Mouse (Mus musculus) inflammation-experienced regulatory T-cells, adult 6 months (primary cell): ENCODE measurements around the gene Fam213a. TPM values are rescaled to one million over a fixed set of nuclear protein-coding genes. Genes with fewer than 3 reads are reported as not detected.

ENCODE experiments used
- ATAC-seq: one replicate; pipeline ENCODE4 v1.8.0; 2017
- polyA plus RNA-seq, 3 experiments: library from polyadenylated mRNA; unstranded; fragments of 100-300 nt; shearing (Covaris generic); gene quantifications; one replicate each; pipeline ENCODE4 v1.2.1; 2017

The Fam213a gene
- polyA plus RNA-seq, 3 experiments from 2014 or later, result 8.0 to 9.7 (median 8.3) TPM

- no peak for ATAC-seq
Measured at GRCm38 (mm10) chr14:40962365-40963290, 51.0 kb downstream of the Fam213a start.

GRCm38 (mm10) chr14:40960237-40960636 is 53.4 kb downstream of the Fam213a start:
- no peak for ATAC-seq

DNA sequence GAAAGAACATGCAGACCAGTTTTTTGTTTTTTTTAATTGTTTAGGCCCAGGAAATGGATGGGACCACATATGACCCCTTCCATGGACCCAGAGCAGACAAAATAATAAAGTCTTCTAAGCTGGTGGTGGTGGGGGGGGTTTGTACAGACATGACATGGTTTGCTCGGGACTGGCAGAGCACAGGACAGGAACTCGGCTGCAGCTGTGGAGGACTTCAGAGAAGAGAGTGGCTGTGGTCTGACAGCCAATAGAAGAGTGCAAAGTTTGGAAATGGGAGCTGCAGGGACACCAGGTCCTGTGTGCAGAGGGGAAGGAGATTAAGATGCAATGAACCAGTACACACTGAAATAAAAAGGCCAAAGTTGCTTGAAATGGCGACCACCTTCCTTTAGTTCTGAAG is 54.0 kb downstream of the Fam213a start:
- no peak for ATAC-seq

DNA sequence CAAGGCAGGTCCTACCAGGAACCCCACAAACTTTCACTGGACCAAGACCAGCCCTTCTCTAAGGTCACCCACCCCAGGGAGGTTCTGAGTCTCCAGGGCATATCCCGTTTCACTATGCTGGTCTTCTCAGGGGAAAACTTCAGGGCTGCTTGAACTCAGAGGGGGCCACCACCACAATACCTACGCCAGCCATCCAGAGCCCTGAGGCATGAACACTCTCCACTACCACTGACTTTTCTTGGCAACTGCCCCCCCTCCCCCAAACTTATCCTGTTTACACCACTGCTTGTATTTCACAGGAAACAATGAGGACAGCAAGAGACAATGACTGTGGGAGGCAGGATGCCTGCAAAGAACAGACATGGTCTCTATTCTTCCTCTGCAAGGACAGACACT is 54.6 kb downstream of the Fam213a start:
- ATAC-seq, result peak; percentile 74

DNA sequence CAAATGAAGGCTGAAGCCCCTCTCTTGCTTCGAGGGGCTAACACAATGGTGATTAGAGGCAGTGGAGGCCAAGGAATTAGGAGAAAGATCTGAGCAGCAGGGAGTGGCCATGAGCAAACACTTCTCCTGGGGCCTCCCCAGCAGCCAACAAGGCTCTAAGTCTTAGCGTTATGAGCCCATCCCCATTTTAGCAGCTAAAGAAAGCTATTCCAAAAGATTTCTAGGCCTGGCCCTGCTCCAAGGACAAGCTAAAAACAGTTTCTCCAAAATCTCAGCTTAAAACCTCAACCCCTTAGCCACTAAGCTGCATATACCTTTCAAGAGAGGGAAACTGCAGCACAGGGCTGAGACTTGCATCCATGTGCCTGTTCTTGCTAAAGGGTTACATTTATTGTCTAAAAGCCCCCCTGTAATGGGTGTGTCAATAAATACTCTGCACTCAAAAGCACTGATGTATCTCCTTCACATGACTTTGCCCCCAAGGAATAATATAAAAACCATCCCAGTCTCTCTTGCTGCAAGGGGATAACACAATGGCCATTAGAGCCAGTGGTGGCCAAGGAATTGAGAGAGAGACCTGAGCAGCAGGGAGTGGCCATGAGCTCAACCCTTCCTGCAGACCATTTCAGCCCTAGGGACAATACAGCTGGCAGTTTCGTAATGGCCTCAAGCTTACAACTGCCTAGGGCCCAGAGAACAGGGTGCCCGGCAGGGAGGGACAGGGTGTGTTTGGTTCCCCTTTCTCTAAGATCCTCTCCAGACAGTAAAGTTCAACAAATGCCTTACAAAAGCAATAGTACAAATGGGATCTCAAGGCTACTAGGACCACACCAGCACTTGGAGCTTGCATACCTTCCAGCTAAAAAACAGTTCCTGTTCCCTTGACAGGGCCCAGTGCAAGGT is 55.3 kb downstream of the Fam213a start:
- ATAC-seq, result no peak

GRCm38 (mm10) chr14:40957607-40958006 is 56.0 kb downstream of the Fam213a start:
- no peak for ATAC-seq

GRCm38 (mm10) chr14:40956252-40957146 is 57.1 kb downstream of the Fam213a start:
- peak; percentile 44 for ATAC-seq

- no peak for ATAC-seq
Measured at GRCm38 (mm10) chr14:40955596-40956251, 57.9 kb downstream of the Fam213a start.

DNA sequence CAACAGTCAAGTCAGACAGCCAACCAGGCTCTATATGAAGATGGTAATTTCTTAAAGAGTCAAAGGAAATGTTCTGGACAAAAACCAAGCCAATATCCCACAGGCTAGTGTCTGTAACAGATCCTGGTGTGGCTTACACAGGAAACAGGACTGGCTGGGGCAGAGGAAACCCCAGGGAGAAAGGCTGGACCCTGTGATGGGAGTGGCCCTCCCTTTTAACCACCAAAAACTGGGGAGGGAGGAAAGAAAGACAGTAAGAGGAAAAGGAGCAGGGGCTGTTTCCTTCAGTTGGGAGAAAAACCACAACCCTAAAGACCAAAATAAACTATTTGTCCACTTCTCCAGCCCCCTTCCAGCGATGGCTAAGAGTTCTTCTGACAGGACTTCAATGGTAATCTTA is 58.4 kb downstream of the Fam213a start:
- no peak for ATAC-seq

- no peak for ATAC-seq
Measured at GRCm38 (mm10) chr14:40953381-40953780, 60.2 kb downstream of the Fam213a start.

GRCm38 (mm10) chr14:40952715-40953114 is 60.9 kb downstream of the Fam213a start:
- no peak for ATAC-seq

DNA sequence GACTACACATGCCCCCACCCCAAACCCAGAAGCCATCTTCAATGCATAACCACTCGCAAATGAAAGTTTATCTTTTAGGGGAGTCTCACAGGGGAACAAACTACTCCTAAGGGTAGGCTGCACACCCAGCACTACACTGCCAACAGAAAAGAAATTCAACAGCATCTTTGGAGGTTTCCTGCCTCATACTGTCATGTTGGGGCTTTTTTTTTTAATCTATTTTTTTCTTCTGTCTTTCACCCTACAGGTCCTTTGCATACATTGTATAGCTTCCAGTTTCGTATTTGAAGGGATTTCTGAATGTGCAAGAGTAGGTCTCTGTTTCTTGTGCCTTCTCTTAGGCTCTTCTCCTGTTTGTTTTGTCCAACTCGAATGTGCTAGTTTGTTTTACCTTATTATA is 61.3 kb downstream of the Fam213a start:
- ATAC-seq, result no peak

GRCm38 (mm10) chr14:40949730-40950614 is 63.6 kb downstream of the Fam213a start:
- peak; percentile 40 for ATAC-seq

DNA sequence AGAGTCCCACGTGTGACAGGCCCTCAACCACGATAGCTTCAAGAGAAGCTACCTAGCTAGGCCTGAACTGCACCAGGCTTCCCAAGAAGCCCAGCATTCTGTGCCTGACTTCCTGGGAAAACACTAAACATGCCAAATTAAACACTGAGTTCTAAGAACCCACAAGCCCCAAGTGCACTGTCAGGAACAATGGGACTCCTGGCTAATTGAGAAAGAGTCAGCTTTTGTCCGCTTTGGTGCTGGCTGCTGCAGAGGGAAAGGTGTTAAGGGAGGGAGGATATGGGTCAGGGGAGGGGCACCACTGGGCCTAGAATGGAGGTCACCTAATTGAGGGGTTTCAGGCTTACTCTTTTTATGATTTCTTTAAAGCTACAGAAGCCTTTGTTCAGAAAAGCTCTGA is 64.5 kb downstream of the Fam213a start:
- no peak for ATAC-seq

- ATAC-seq, result no peak
Measured at GRCm38 (mm10) chr14:40948522-40948921, 65.1 kb downstream of the Fam213a start.

DNA sequence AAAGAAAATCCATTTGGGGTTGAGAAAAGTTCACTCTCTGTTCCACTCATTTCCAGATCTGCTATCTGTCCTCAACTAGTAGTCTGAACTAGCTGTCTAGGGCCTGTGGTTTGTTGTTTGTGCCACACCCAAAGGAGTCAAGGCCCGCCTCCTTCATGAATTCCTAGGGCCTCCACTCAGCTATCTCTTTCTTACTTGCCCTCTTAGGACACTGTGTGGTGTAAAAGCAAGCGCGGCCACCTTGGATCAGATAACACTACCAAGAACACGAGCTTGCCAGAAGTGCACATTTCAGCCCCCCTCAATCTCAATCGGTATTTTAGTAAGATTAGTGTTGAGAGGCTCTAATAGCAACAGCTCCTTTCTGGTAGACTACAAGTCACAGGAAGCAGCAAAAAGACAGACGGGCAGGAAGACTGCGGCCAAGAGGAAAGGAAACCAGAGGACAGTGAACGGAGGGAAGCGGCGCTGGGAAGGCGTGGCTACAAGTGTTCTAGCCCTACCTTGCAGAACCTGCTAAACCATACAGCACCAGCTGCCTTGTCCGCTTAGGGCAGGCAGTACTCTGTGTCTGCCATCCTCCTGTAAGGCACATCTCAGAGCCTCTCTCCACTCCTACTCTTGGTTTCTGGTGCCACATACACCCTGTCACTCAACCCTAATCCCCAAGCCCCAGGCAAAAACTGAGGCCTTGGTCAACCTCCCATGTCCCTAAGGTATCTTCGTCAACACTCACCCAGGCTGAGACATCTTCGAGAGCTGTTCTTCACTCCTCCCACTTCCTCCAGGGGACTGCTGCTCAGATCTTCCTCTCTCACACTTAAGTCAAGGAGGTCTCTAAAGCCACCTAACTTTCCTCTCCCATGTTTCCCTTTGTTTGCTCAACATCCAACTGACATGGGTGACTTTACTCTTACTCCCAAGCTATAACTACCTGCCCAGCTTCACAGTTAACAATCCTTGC is 65.9 kb downstream of the Fam213a start:
- peak; percentile 79 for ATAC-seq

- no peak for ATAC-seq
Measured at GRCm38 (mm10) chr14:40943802-40944201, 69.8 kb downstream of the Fam213a start.
